Mouse (Mus musculus): ENCODE data around the gene Atp5b. TPM values are rescaled to one million over a fixed set of nuclear protein-coding genes. Genes with fewer than 3 reads are reported as not detected.
A peak's percentile ranks its signal among the peaks of the same experiment; 100 is the strongest.
"Not testable (repeated sequence)": the region's sequence is repeated elsewhere in the genome, so short reads cannot be mapped to it uniquely, and the experiment has no call there.

The Atp5b gene
- 1,000 to 10,000 TPM; 1,572 to 1,686 TPM for total RNA-seq (2021)

DNA sequence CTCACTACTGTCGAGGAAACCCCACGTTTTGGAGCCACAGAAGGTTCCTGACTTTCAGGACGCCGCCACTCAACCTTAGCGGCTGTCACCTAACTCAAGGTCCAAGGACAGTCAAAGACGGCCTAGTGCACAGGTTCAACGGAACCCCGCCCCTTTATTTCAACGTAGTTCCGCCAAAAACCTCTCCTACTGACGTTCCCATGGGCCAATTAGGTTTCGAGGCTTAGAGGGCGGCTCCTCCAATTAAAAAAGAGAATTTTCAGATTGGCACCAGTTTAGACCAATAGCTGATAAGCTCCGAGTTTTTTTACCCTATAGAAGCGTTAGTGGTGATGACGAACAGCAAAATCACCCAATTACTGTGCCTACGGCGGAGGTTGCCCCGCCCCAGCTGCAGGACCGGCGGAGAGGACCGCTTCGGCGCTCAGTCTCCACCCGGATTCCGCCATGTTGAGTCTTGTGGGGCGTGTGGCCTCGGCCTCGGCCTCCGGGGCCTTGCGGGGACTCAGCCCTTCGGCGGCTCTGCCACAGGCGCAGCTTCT, at the start of gene Atp5b:
TSS of gene Atp5b (plus strand) at position 394 of the 542 bp plus-strand sequence.
- intact Hi-C loops (cut with DNase I): no loop called here
- DNase-seq (ENCODE audit: extremely low spot score in 1 of 2, low spot score in 2 of 2): peak; percentile 97 to 100

DNA sequence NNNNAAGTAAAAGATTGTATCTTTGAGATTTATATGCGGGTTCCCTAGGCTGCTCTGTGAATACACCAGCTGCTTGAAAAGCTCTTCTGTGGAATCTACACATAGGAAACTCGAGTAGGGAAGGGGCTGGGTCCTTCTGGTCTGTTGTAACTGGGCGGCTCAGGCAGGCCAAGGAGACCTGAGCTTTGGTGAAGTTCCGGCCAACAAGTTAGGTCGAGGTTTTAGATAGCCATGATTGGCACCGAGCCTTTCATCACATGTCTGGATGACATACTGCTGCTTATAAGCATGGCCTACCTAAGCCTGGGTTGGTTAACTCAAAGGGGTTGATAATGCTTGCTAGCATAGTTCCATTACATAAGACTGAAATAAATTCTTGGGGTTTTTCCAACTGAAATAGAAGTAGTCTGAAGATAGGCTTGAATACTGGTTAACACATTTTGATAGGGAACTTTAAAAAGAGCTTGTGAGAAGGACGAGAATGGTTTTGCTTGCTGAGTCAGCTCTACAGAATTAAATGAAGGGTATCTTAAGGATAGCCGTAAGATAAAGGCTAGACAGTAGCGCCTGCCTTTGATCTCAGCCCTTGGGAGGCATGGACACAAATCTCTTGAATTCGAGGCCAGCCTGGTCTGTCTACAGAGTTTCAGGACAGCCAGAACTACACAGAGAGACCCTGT, 46.2 kb upstream of the Atp5b start:
- intact Hi-C loops (cut with DNase I): no loop called here
- DNase-seq (ENCODE audit: extremely low spot score in 1 of 2, low spot score in 2 of 2): peak in 1 of 2 experiments; percentile 60

GRCm38 (mm10) chr10:128037921-128038320, 45.2 kb upstream of the Atp5b start:
- DNase-seq (ENCODE audit: extremely low spot score in 1 of 2, low spot score in 2 of 2): no peak
- intact Hi-C loops (cut with DNase I): no loop called here

DNA sequence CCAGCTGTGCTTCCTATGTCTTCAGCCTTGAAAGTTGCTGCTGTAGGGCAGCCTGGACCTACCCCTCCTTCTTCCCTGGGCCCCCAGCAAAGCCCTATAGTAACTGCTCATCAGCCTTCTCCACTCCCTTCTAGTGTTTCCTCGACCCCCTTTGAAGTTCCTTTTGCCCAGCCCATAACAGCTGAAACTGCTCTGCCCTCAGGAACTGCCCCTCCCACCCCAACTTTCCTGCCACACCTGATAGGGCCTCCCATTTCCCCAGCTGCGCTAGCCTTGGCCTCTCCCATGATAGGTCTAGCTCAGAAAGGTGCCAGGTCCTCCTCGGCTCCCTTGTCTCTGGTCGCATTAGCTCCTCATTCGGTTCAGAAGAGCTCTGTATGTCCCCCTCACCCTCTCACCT, 43.9 kb upstream of the Atp5b start:
- intact Hi-C loops (cut with DNase I): no loop called here
- DNase-seq (ENCODE audit: extremely low spot score in 1 of 2, low spot score in 2 of 2): no peak

DNA sequence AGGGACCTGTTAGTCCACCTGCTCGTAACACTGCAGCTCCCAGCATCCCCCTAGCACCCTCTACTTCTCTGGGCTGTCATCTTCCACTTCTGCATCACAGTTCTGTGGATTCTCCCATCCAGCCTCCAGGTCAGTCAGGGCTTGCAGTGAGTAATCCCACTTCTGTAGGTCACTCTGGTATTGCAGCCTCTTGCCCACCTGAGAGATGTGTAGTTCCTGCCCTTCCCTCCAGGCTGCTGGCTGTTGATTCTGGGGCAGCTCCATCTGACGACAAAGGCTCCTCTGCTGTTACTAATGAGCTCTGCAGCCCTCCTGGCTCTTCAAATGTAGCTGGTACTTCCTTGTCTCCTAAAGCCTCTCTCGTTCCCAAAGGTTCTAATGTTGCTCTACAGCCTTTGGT, 43.2 kb upstream of the Atp5b start:
- no peak for DNase-seq (ENCODE audit: extremely low spot score in 1 of 2, low spot score in 2 of 2)

GRCm38 (mm10) chr10:128040293-128040692, 42.8 kb upstream of the Atp5b start:
- intact Hi-C loops (cut with DNase I): no loop called here

More for the DNA sequence above, 43.2 kb upstream of the Atp5b start:
- intact Hi-C loops (cut with DNase I): no loop called here

DNA sequence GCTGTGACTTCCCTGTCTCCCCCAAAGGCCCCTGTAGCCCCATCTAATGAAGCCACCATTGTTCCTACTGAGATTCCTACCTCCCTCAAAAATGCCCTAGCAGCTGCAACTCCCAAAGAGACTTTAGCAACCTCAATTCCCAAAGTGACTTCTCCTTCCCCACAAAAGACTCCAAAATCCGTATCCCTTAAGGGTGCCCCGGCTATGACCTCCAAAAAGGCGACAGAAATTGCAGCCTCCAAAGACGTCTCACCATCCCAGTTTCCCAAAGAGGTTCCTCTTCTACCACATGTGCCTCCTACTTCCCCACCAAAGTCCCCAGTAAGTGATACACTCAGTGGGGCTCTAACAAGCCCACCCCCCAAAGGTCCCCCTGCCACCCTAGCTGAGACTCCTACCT, 41.4 kb upstream of the Atp5b start:
- intact Hi-C loops (cut with DNase I): no loop called here
- no peak for DNase-seq (ENCODE audit: extremely low spot score in 1 of 2, low spot score in 2 of 2)

More at GRCm38 (mm10) chr10:128040293-128040692, 42.8 kb upstream of the Atp5b start:
- DNase-seq (ENCODE audit: extremely low spot score in 1 of 2, low spot score in 2 of 2): no peak

- intact Hi-C loops (cut with DNase I): no loop called here
- no peak for DNase-seq (ENCODE audit: extremely low spot score in 1 of 2, low spot score in 2 of 2)
Measured at GRCm38 (mm10) chr10:128042466-128042865, 40.6 kb upstream of the Atp5b start.

DNA sequence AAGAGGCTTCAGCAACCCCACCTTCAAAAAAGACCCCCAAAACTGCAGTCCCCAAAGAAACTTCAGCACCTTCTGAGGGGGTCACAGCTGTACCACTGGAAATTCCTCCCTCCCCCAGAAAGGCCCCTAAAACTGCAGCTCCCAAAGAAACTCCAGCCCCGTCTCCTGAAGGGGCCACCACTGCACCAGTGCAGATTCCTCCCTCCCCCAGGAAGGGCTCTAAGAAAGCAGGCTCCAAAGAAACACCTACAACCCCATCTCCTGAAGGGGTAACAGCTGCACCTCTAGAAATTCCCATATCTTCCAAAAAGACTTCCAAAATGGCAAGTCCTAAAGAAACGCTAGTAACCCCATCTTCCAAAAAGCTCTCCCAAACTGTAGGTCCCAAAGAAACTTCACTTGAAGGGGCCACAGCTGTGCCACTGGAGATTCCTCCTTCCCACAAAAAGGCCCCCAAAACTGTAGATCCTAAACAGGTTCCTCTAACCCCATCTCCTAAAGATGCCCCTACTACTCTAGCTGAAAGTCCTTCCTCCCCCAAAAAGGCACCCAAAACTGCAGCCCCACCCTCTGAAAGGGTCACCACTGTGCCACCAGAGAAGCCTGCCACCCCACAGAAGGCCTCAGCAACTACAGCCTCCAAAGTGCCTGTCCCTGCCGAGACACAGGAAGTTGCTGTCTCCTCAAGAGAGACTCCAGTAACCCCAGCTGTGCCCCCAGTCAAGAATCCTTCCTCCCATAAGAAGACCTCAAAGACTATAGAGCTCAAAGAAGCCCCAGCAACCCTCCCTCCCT, 39.8 kb upstream of the Atp5b start:
- DNase-seq (ENCODE audit: extremely low spot score in 1 of 2, low spot score in 2 of 2): no peak
- intact Hi-C loops (cut with DNase I): no loop called here

GRCm38 (mm10) chr10:128048157-128048556, 34.9 kb upstream of the Atp5b start:
- intact Hi-C loops (cut with DNase I): no loop called here
- DNase-seq (ENCODE audit: extremely low spot score in 1 of 2, low spot score in 2 of 2): no peak

DNA sequence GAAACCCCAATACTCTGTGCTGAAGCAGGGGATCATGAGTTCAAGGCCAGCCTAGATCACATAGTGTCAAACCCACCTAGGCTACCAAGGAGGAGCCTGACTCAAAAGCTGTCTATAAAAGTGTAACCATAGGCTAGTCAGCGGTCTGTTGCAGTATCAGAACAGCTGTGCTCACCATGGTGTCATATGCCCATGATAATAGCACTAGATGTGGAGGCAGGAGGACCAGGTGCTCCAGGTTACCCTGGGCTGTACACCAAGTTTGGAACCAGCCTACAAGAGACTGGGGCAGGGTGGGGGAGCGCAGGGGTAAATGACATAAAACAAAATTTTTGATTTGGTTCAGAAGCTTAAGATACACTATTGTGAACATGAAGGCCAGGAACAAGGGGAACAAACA, 33.3 kb upstream of the Atp5b start:
- DNase-seq (ENCODE audit: extremely low spot score in 1 of 2, low spot score in 2 of 2): no peak
- intact Hi-C loops (cut with DNase I): no loop called here

GRCm38 (mm10) chr10:128050355-128050754, 32.7 kb upstream of the Atp5b start:
- DNase-seq (ENCODE audit: extremely low spot score in 1 of 2, low spot score in 2 of 2): no peak
- intact Hi-C loops (cut with DNase I): no loop called here

DNA sequence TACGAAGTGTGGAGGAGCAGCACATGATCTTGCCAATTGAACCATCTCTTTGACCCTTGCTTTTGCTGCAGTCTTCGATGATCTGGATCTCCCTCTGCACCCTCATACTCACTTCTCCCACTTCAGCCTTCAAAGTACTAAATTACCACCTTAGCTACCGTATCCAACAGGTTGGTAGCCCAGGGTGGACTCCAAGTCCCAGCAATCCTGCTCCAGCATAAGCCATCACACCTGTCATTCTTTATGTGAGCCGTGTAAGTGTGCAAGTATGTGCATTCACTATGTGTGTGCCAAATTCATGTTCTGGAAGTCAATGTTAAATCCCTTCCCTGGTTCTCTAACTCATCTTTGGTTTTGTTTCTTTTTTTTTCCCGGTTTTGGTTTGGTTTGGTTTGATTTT, 31.5 kb upstream of the Atp5b start:
- intact Hi-C loops (cut with DNase I): no loop called here
- no peak for DNase-seq (ENCODE audit: extremely low spot score in 1 of 2, low spot score in 2 of 2)

- DNase-seq (ENCODE audit: extremely low spot score in 1 of 2, low spot score in 2 of 2); intact Hi-C loops (cut with DNase I): not testable (repeated sequence)
Measured at GRCm38 (mm10) chr10:128052136-128052535, 30.9 kb upstream of the Atp5b start.

DNA sequence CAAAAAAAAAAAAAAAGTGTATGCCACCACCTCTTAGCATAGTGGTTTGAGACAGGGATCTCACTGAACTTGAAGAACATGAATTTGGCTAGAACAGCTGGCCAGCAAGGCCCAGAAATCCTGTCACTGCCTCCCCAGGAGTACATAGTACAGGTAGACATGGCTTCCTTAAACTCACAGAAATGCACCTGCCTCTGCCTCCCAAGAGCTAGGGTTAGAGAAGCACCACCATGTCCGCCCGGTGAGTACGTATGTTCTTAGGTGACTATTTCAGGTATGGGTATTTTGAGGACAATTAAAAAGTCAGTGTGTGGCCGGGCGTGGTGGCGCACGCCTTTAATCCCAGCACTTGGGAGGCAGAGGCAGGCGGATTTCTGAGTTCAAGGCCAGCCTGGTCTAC, 30.1 kb upstream of the Atp5b start:
- intact Hi-C loops (cut with DNase I): no loop called here
- DNase-seq (ENCODE audit: extremely low spot score in 1 of 2, low spot score in 2 of 2): no peak

- intact Hi-C loops (cut with DNase I): no loop called here
- no peak for DNase-seq (ENCODE audit: extremely low spot score in 1 of 2, low spot score in 2 of 2)
Measured at GRCm38 (mm10) chr10:128058184-128058583, 24.9 kb upstream of the Atp5b start.

- DNase-seq (ENCODE audit: extremely low spot score in 1 of 2, low spot score in 2 of 2): peak; percentile 96 to 99
- intact Hi-C loops (cut with DNase I): no loop called here
Measured at GRCm38 (mm10) chr10:128058601-128059151, 24.4 kb upstream of the Atp5b start, which contains the start of gene Ptges3. TSS of gene Ptges3 (plus strand) at chr10:128058954.

- intact Hi-C loops (cut with DNase I): no loop called here
- peak in 1 of 2 experiments; percentile 69 for DNase-seq (ENCODE audit: extremely low spot score in 1 of 2, low spot score in 2 of 2)
Measured at GRCm38 (mm10) chr10:128059207-128059981, 23.7 kb upstream of the Atp5b start.

- intact Hi-C loops (cut with DNase I): no loop called here
- DNase-seq (ENCODE audit: extremely low spot score in 1 of 2, low spot score in 2 of 2): no peak
Measured at GRCm38 (mm10) chr10:128061109-128061508, 22.0 kb upstream of the Atp5b start.

Measured in left cerebral cortex, postnatal 10 days (tissue).